Mouse (Mus musculus): ENCODE measurements around the gene Mettl22.

The Mettl22 gene

DNA sequence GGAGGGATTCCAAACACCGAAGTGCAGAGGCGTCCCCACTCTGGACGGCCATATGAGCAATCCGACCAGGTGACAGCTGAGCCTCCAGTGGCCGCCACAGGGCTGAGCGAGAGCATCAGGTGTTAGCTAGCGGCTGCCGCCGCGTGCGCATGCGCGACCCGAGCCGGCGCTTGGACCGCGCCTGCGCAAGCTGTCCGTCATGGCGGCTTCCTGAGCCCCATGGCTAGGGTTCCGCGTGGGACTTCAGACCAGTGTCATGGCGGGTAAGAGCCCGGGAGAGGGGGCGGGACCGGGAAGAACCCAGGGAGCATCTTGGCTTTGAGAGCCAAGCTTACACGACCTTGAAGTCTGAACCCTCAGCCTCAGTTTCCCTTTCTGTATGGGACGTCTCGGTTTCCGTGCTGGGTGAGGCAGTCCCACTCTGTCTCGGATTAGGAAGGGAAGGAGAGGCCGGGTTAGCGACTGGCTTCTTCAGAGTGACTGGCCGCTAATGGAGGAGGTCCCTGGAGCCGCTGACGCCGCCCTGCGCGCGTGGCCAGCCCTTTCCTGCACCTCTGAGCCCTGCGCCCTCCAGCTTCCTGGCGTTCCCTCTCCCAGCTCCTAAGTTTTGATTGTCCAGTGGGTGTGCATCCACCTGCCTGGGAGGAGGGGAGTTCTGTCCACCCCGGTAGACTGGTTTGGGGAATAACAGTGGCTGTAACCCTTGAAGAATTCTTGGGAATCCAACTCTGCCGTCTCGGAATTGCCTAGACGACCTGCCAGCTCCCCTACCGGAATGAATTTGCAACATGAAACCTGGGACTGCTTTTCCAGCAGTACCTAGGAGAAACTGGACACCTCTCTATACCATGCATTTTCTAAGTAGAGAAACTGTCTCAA is at the start of gene Mettl22:
TSS of gene Mettl22 (plus strand) at position 186 of the 879 bp plus-strand sequence.
- DNase-seq (ENCODE audit: low spot score) = peak; percentile 62

- DNase-seq (ENCODE audit: low spot score) = no peak
Measured at GRCm38 (mm10) chr16:8420842-8421241, 49.7 kb upstream of the Mettl22 start.

DNA sequence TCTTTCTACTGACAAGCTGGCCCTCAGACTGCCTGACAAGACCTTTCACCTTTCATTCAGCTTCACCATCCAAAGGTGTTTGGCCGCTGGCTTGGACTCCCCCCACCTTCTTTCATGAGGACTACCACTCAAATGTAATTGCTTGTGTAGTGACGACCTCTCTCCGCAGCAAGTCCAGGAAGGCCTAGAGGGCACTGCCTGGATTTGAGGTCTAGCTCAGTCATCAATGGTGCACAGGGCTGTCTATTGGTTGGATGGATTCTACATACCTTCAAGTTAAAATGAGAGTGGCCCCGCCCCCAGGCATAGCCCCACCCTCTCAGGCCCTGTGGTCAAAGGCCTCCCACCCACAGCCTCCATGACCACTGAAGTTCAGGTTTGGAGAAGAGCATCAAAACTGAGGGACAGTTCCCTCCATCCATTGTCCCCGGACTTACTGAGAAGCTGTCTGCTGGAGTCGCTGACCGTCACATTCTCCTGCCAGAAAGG is 46.9 kb upstream of the Mettl22 start:
- DNase-seq (ENCODE audit: low spot score) = no peak

- no peak for DNase-seq (ENCODE audit: low spot score)
Measured at GRCm38 (mm10) chr16:8424161-8424970, 46.2 kb upstream of the Mettl22 start.

- no peak for DNase-seq (ENCODE audit: low spot score)
Measured at GRCm38 (mm10) chr16:8424971-8425330, 45.6 kb upstream of the Mettl22 start, which contains the start of gene Tmem114. Gene Tmem114 (minus strand): TSS chr16:8425136.

DNA sequence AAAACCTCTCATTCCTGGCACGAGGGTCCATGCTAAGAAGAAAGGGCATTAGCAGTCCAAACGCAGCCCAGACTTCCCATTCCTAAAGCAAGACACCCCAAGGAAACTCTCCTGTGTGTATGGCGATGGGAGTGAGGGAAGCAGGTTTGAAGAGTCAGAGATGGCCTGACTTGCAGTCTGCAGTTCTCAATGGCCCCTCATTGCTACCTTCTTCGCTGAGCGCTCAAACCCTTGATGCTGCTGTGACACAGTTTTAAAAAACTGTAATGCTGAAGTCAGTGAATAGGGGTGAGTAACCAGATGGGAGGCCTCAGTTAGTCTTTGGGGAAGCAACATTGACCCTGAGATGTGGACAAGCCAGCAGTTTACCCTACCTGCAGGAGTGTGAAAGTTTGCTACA is 44.9 kb upstream of the Mettl22 start:
- no peak for DNase-seq (ENCODE audit: low spot score)

DNA sequence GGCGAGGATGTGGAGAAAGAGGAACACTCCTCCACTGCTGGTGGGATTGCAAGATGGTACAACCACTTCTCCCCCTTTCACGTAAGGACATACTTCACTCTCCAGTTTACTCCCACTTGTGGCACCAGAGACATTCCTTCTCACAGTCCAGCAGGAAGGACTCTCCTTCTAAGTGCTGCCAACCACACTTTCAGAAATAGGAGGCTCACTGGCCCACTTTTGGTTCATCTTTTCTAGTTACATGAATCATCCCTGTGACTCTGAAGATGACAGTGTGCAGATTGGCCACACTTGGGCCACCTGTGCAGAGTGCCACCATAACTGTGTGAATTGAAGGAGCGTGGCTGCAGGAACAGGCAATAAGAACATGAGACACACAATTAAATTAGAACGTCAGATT is 41.1 kb upstream of the Mettl22 start:
- DNase-seq (ENCODE audit: low spot score) = no peak

DNA sequence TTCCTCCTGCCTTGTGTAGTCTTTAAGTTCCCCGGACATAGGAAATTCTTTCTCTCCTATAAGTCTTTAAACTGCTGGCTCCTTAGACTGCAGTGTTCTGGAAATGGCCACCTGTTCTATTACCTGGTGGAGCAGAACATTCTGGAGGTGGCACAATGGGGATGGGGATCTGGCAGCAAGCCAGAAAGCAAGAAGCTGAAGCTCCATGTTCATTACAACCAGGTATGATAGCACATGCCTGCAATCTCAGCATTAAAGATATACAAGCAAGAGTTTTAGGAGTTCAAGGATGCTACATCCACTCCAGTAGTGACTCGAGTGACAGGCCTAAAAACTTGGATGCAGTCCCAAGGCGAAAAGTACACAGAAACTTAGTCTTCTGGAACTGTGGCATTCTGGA is 38.0 kb upstream of the Mettl22 start:
- DNase-seq (ENCODE audit: low spot score) = peak; percentile 5

DNA sequence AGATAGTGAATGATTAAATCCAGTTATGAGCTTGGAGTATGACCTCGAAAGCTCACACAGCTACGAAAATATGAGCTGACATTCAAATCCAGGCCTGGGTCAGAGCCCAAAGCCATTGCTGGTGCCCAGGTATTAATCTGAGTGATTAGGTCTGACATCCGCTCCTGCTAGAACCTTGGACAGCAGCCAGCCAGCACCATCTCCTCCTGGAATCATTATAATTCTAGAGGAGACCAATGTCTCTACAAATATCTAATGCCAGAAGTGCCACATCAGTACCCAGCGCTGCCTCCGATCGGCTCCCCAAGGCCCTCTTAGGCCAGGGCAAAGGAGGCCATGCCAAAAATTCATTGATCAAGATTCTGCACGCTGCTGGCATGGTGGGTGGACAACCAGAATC is 25.7 kb upstream of the Mettl22 start:
- DNase-seq (ENCODE audit: low spot score) = no peak

DNA sequence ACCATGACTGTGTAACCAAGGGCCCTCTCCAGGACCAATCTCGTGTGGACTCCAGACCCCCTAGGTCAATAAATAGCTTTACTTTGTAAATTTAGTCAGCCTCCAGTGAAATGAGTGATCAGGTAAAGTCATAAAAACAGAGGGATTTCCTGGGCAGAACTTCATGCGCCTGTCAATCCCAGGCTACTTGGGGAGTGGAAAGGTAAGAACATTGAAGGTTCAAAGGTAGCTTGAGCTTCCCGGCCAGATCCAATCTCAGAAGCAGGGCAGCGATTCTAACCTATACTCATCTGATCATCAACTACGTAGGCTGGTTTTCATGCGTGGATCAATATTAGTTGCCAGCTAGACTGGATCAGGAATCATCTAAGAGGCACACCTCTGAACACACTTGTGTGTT is 24.3 kb upstream of the Mettl22 start:
- DNase-seq (ENCODE audit: low spot score) = no peak

GRCm38 (mm10) chr16:8453301-8453700 is 17.3 kb upstream of the Mettl22 start:
- DNase-seq (ENCODE audit: low spot score) = no peak

- DNase-seq (ENCODE audit: low spot score) = peak; percentile 1
Measured at GRCm38 (mm10) chr16:8455221-8455620, 15.4 kb upstream of the Mettl22 start.

GRCm38 (mm10) chr16:8458391-8458790 is 12.2 kb upstream of the Mettl22 start:
- no peak for DNase-seq (ENCODE audit: low spot score)

GRCm38 (mm10) chr16:8459098-8459497 is 11.5 kb upstream of the Mettl22 start:
- no peak for DNase-seq (ENCODE audit: low spot score)

DNA sequence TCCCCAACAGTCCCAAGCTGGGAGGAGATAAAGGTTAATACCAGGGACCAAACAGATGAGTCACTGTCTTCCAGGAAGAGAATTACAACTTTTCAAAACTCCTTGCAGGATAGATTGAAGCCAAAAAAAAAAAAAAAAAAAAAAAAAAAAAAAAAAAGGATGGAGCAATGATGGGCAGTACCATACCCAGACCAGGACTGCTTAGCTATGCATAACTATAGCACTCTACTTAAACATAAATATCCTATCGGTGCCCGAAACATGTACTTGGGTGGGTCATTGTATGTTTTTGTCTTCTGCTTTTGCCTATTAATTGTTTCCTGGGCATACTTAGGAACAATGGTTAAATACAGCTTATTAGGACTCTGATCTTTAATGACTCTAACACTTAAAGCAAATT is 456 bp upstream of the Mettl22 start:
- DNase-seq (ENCODE audit: low spot score) = no peak

DNA sequence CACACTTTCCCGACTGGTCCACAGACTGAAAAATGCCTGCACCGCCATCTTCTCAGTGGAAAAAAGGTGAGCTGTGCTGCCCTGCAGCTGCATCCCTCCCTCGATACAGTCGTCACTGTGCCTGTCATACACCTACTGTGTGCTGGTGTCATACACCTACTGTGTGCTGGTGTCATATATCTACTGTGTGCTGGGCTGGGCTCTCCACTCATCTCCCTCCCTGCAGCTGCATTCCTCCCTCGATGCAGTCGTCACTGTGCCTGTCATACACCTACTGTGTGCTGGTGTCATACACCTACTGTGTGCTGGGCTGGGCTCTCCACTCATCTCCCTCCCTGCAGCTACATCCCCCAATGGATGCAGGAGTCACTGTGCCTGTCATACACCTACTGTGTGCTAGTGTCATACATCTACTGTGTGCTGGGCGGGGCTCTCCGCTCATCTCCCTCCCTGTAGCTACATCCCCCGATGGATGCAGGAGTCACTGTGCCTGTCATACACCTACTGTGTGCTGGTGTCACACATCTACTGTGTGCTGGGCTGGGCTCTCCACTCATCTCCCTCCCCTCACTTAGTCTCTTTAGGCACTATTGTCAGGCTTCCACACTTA is 16.9 kb downstream of the Mettl22 start:
- DNase-seq (ENCODE audit: low spot score) = no peak

DNA sequence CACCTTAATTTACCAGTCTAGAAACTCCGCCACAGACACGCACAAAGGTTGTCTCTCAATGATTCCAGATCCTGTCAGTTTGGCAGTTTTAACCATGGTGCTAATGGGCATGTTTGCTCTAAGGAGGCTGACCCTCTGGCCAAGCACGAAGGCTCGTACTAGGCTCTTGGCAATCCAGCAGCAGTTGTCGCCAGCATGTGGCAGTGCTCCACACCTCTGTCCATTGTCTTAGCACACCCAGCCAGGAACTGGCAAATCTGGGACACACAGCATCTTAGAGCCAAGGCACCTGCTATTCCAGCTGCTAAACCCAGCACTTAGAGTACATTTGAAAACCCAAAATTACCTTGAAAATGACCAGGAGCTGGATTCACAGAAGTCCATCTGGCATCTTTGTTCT is 18.8 kb downstream of the Mettl22 start:
- DNase-seq (ENCODE audit: low spot score) = no peak

DNA sequence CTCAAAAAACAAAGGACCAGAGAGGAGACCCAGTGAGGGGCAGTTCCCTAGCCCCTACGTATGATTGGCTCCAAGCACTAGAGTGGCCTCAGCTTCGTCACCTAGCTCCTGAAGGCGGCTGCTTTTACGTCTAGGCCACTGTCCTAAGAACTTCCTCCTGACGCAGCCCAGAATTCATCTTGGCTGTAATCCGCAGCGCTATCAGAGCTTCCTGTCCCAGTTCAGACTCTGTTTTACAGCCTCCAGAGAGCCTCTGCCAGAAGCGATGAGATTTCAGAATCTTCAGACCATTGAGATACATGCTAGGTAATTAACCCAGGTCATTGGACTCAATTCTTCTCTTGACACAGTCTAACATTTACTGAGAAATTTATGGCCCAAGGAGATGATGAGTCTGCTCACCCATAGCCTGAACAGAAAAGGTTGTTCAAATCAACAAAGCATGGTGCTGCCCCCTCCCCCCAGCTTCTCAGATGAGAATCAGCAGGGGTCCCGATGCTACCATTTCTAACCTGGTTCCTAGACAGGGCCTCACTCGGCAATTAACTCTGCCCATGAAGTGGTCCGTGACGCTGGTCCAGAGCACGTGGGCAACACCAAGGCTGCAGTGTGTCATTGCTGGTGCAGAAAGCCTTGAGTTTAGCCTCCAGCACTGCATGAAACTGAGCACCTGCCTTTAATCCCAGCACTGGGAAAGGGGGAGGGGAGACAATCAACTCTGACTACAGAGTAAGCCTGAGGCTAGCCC is 21.3 kb downstream of the Mettl22 start:
- DNase-seq (ENCODE audit: low spot score) = no peak

DNA sequence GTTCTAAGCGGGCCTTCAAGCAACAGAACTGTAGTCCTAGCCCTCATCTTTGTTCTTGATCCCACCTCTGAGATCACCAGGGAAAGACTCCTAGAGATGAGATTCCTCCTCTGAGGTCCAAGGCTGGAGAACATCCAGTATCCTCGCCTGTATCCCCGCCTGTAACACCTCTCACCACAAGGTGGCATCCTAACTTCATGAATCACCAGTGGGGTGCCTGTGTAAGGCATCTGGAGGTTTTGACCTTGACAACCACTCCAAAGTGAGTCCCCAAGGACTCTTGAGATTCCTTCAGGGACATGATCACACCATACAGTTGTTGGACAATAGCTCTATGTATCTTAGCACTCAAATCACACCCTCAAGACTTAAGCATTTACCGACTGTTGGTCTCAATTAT is 23.7 kb downstream of the Mettl22 start:
- no peak for DNase-seq (ENCODE audit: low spot score)

DNA sequence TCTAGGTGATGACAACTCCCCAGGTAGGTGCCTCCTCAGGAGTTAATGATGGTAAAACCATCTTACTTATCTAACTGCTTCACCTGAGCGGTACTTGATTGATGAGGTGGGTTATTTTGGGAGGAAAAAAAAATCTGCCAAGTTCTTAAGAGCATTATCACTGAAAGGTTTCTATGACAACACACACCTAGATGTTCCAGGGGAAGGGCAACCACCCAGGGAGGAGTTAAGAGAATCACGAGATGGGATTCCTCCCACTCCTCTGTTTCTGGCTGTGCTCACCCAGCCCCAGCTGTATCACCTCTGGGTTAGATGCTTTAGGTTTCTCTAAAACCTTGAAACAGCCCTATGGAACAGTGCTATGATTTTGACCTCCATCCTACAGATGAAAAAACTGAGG is 26.4 kb downstream of the Mettl22 start:
- DNase-seq (ENCODE audit: low spot score) = no peak

DNA sequence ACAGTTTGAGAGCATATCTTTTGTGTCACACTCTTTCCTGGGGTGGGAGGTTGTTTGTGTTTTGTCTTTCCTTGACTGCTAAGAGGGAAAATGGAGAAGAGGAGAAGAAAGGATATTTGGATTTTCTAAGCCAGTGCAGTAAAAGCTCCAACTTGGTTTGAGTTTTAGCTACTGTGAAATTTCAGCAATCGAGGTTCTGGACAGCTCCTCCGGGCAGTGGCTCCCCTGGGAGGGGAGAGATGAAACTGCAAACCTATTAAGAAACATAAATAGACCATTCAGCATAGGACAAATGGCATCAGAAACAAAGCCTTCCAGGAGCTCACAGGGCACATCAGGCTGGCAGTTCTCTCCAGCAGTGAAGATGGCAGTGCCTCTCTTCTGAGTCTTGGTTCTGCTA is 33.7 kb downstream of the Mettl22 start:
- no peak for DNase-seq (ENCODE audit: low spot score)

DNA sequence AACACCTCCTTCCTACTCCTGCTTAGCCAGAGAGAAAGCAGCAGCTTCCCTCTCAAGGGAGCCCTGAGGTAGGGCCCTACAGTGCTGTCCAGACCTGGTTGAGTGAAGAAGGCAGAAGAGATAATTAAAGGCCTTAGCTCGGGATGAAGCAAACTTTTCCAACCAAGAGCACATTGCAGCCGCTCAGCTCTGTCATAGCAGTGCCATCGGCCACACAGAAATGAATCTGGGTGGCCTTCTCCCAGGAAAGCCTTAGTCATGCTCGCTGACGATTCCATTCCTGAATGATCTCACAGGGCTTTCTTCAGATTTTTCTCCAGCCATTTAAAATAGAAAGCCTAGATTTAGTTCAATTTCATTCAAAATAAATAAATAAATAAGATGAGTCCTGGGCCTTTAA is 39.3 kb downstream of the Mettl22 start:
- no peak for DNase-seq (ENCODE audit: low spot score)
